Mouse (Mus musculus) liver, adult 2 months (tissue): ENCODE measurements at regions not wholly inside any gene's neighbourhood (a gene's known extent, or its start where the extent isn't known, plus 50 kb on each side); places are given as distances from the start of the nearest gene placed in this dataset.

ENCODE experiments used
- CTCF ChIP-seq: fragments of 200-500 bp; IDR thresholded peaks from 2 replicates; pipeline ENCODE4 v1.5.1; 2011; ENCODE audit warnings: low read depth, low read length, control low read depth
- POLR2A ChIP-seq: fragments of 200-500 bp; IDR thresholded peaks from 2 replicates; pipeline ENCODE4 v1.6.1; 2011; ENCODE audit warnings: low read length, control low read depth; ENCODE audit not compliant: insufficient read depth; ENCODE audit errors: extremely low read depth

DNA sequence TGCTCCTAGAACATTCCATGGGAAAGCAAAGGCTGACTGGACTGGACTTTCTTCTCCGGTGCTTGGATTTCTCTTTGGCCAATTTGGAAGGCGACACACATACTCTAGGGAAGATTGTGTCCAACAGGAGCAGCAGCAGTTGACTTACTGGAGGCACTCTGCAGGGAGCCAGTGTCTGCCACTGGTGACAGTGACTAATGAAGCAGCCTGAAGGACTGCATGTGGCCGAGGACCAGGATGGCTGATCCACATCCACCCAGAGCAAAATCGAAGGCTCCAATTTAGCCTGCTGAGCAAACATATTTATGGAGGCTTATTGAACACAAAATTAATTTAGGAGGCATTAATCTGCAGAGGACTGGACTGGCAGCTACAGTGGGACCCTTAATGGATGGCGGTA, 81.9 kb downstream of the Rpl14 start:
- no peak for TF ChIP-seq POLR2A
- TF ChIP-seq CTCF: no peak
